Comparison of ENCODE assay signal across 17 mouse cellular contexts in genomic region chr14:121121664-121122063, GRCm38 (mm10).
DNase-seq lines count a peak whose midpoint lies in the region; ATAC-seq and TF ChIP-seq lines count a peak whose summit lies in the region.
"Had no signal": no experiment of that assay in that cellular context is flagged by ENCODE, and none has a peak within 500 bp of the region (broad histone marks: within the 10 kb centered on the region; RNA-seq: fewer than 3 reads in every experiment).

No protein-coding gene starts in this region.

- no peak for ATAC-seq in limb, embryonic 15.5 days (ENCODE audit: insufficient number of reproducible peaks, low FRiP score, low TSS enrichment, low read depth)
- ATAC-seq in midbrain, embryonic 14.5 days (ENCODE audit: low FRiP score, low TSS enrichment), result no peak
- ATAC-seq: intestine, postnatal 0 days; midbrain, embryonic 13.5 days had no signal

- TF ChIP-seq POLR2A in kidney, adult 2 months (IDR thresholded peaks at IDR 0.05; ENCODE audit: low read depth, low read length), result no peak
- TF ChIP-seq POLR2A in cerebellum, adult 2 months (IDR thresholded peaks at IDR 0.05; ENCODE audit: borderline replicate concordance, insufficient read depth, low read length), result no peak

- H3K27ac ChIP-seq in kidney, adult 2 months (ENCODE audit: insufficient read depth, low read depth, low read length), result no peak overlapping the region
- H3K27ac ChIP-seq in limb, embryonic 15.5 days, result peak overlapping the region; percentile 11; the same call in 1 of the 2 replicates
- H3K27ac ChIP-seq in limb, embryonic 10.5 days, result no peak overlapping the region
- no peak overlapping the region for H3K27ac ChIP-seq in cerebellum, adult 2 months (ENCODE audit: insufficient read depth, low read length)
- no peak overlapping the region for H3K27ac ChIP-seq in midbrain, embryonic 14.5 days (replicated peaks; ENCODE audit: low read depth, low read length)
- H3K27ac ChIP-seq: embryonic facial prominence, embryonic 10.5 days; lung, embryonic 15.5 days; midbrain, embryonic 13.5 days had no signal

- no peaks in the 10 kb centered on the region for H3K9me3 ChIP-seq in limb, embryonic 15.5 days
- H3K9me3 ChIP-seq in limb, embryonic 10.5 days (replicated peaks), result no peaks in the 10 kb centered on the region
- H3K9me3 ChIP-seq in midbrain, embryonic 14.5 days (ENCODE audit: control insufficient read depth, low read length), result no peaks in the 10 kb centered on the region
- H3K9me3 ChIP-seq: embryonic facial prominence, embryonic 10.5 days; lung, embryonic 15.5 days; midbrain, embryonic 13.5 days had no signal

- H3K4me1 ChIP-seq in kidney, adult 2 months (ENCODE audit: control insufficient read depth, insufficient read depth, low read length), result peaks cover 5% of the 10 kb centered on the region; the same call in 1 of the 2 replicates
- H3K4me1 ChIP-seq in limb, embryonic 15.5 days, result peaks cover 50% of the 10 kb centered on the region
- peaks cover 35% of the 10 kb centered on the region for H3K4me1 ChIP-seq in limb, embryonic 10.5 days
- peaks cover 3% of the 10 kb centered on the region; the same call in 1 of the 2 replicates for H3K4me1 ChIP-seq in cerebellum, adult 2 months (ENCODE audit: control insufficient read depth, insufficient read depth, low read length)
- H3K4me1 ChIP-seq in midbrain, embryonic 14.5 days (ENCODE audit: control insufficient read depth, insufficient read depth, low read length), result no peaks in the 10 kb centered on the region

- no peak overlapping the region for H3K4me2 ChIP-seq in limb, embryonic 15.5 days
- no peak overlapping the region for H3K4me2 ChIP-seq in midbrain, embryonic 14.5 days (ENCODE audit: low read length)
- H3K4me2 ChIP-seq: lung, embryonic 15.5 days; midbrain, embryonic 13.5 days had no signal

- WGBS in kidney, adult 2 months, result 44% methylated on average over 3 of the region's 3 CpGs
- 64% methylated on average over 3 of the region's 3 CpGs for WGBS in limb, embryonic 15.5 days
- WGBS in limb, embryonic 10.5 days, result 69% methylated on average over 3 of the region's 3 CpGs
- 12% methylated on average over 3 of the region's 3 CpGs for WGBS in cerebellum, adult 2 months
- 84% methylated on average over 3 of the region's 3 CpGs for WGBS in midbrain, embryonic 14.5 days

- H3K9ac ChIP-seq in limb, embryonic 15.5 days, result no peak overlapping the region
- no peak overlapping the region for H3K9ac ChIP-seq in midbrain, embryonic 14.5 days (replicated peaks; ENCODE audit: low read length)
- H3K9ac ChIP-seq: lung, embryonic 15.5 days; midbrain, embryonic 13.5 days had no signal

- TF ChIP-seq CTCF in kidney, adult 2 months (conservative IDR thresholded peaks at IDR 0.05; ENCODE audit: insufficient read depth, insufficient read length, low read depth, low read length), result no peak
- no peak for TF ChIP-seq CTCF in cerebellum, adult 2 months (IDR thresholded peaks at IDR 0.05; ENCODE audit: borderline replicate concordance, insufficient read depth, low read depth, low read length)

- H3K4me3 ChIP-seq in kidney, adult 2 months (ENCODE audit: insufficient read depth, low read depth, low read length), result no peak overlapping the region
- no peak overlapping the region for H3K4me3 ChIP-seq in limb, embryonic 15.5 days
- H3K4me3 ChIP-seq in limb, embryonic 10.5 days, result no peak overlapping the region
- H3K4me3 ChIP-seq in cerebellum, adult 2 months (replicated peaks; ENCODE audit: insufficient read depth, low read depth, low read length), result no peak overlapping the region
- no peak overlapping the region for H3K4me3 ChIP-seq in midbrain, embryonic 14.5 days (replicated peaks; ENCODE audit: low read depth, low read length)
- H3K4me3 ChIP-seq: embryonic facial prominence, embryonic 10.5 days; erythroblast, embryonic 14.5 days; lung, embryonic 15.5 days; midbrain, embryonic 13.5 days had no signal

- no peaks in the 10 kb centered on the region for H3K36me3 ChIP-seq in kidney, adult 2 months (ENCODE audit: control insufficient read depth, insufficient read depth, low read length)
- H3K36me3 ChIP-seq in limb, embryonic 15.5 days, result no peaks in the 10 kb centered on the region
- peaks cover 67% of the 10 kb centered on the region for H3K36me3 ChIP-seq in limb, embryonic 10.5 days
- H3K36me3 ChIP-seq in midbrain, embryonic 14.5 days (ENCODE audit: control insufficient read depth, insufficient read depth, low read length), result 0 out of 2 replicates have a peak, but pooled peaks cover 3% of the 10 kb centered on the region
- H3K36me3 ChIP-seq: lung, embryonic 15.5 days; midbrain, embryonic 13.5 days had no signal

- DNase-seq in kidney, adult 2 months, result peak; percentile 38
- no peak for DNase-seq in kidney, adult 8-10 months
- DNase-seq in limb, embryonic 10.5 days (ENCODE audit: low spot score), result no peak
- peak; percentile 69 to 89 for DNase-seq in cerebellum, adult 2 months
- peak; percentile 63 to 79 for DNase-seq in cerebellum, postnatal 25 days
- no peak for DNase-seq in midbrain, embryonic 14.5 days
- DNase-seq: gastrocnemius, postnatal 36 days; layer of hippocampus, adult 9-11 months; liver; right cerebral cortex, postnatal 4 days; thymus, postnatal 36 days had no signal

- H3K27me3 ChIP-seq in kidney, adult 2 months (replicated peaks; ENCODE audit: control insufficient read depth, insufficient read depth, low read length), result no peaks in the 10 kb centered on the region
- H3K27me3 ChIP-seq in limb, embryonic 15.5 days, result no peaks in the 10 kb centered on the region
- no peaks in the 10 kb centered on the region for H3K27me3 ChIP-seq in limb, embryonic 10.5 days (ENCODE audit: low read depth, poor library complexity, severe bottlenecking)
- no peaks in the 10 kb centered on the region for H3K27me3 ChIP-seq in cerebellum, adult 2 months (ENCODE audit: control insufficient read depth, insufficient read depth, low read length)
- H3K27me3 ChIP-seq in midbrain, embryonic 14.5 days (ENCODE audit: control insufficient read depth, insufficient read depth, low read length), result no peaks in the 10 kb centered on the region
- H3K27me3 ChIP-seq: lung, embryonic 15.5 days; midbrain, embryonic 13.5 days had no signal

Comparison
In these comparisons a context has a peak if more than half of its experiments do, and no peak if none do; other contexts are left out.
1. DNase-seq: peak in kidney, adult 2 months (single experiment), cerebellum, adult 2 months (2 of 2) and cerebellum, postnatal 25 days (2 of 2); none in kidney, adult 8-10 months (0 of 2), limb, embryonic 10.5 days (single experiment) and midbrain, embryonic 14.5 days (single experiment).